ENCODE assay signal across 10 mouse cellular contexts in the genomic region with DNA sequence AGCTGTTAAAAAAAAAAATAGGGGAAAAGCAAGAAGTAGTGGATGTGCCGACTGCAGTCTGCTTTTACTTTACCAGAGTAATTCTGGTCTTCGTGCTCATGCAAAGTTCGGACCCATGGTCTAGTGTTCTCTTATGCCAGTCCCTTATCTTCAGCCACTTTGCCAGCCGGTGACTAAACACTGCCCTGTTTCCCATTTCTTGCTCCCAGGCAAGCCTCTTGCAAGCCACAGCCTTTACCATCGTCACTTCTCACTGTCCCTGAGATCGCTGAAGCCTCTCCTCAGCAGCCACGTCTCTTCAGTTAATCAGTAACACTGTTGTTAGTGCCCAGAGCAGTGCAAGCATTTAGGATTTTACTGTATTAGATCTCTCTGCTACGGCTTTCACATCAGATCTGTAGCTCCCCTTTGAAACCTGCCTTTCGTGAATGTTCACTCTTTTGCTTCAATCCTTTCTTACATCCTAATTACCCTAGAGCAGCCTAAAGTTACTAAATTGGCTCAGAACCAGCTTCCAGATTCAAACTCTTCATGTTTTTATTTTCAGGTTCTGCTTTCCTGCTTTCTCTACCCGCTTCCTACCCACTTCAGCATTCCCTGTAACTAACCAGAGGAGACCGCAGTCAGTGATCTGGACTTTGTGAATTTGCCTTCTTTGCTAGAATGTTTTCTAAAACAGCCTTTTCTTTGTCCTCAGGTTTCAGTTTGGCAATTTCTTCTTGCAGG.
DNase-seq lines count a peak whose midpoint lies in the region; ATAC-seq lines count a peak whose summit lies in the region.
"Had no signal": no experiment of that assay in that cellular context is flagged by ENCODE, and none has a peak within 500 bp of the region (broad histone marks: within the 10 kb centered on the region; RNA-seq: fewer than 3 reads in every experiment).

No protein-coding gene starts in this region.

- no peak overlapping the region for H3K4me2 ChIP-seq in neural tube, embryonic 13.5 days
- H3K4me2 ChIP-seq in kidney, embryonic 15.5 days, result peak overlapping the region; percentile 29
- H3K4me2 ChIP-seq in stomach, embryonic 16.5 days (ENCODE audit: low read depth, low read length), result peak overlapping the region; percentile 34; the same call in 1 of the 2 replicates
- H3K4me2 ChIP-seq: hindbrain, embryonic 12.5 days; limb, embryonic 15.5 days had no signal

- no peak overlapping the region for H3K4me3 ChIP-seq in neural tube, embryonic 13.5 days
- H3K4me3 ChIP-seq in kidney, embryonic 15.5 days (replicated peaks), result no peak overlapping the region
- no peak overlapping the region for H3K4me3 ChIP-seq in stomach, embryonic 16.5 days (replicated peaks; ENCODE audit: low read length)
- H3K4me3 ChIP-seq: hindbrain, embryonic 12.5 days; limb, embryonic 15.5 days had no signal

- H3K27me3 ChIP-seq in neural tube, embryonic 13.5 days, result no peaks in the 10 kb centered on the region
- H3K27me3 ChIP-seq in kidney, embryonic 15.5 days, result no peaks in the 10 kb centered on the region
- H3K27me3 ChIP-seq in stomach, embryonic 16.5 days (ENCODE audit: control insufficient read depth, insufficient read depth, low read length), result no peaks in the 10 kb centered on the region
- H3K27me3 ChIP-seq: hindbrain, embryonic 12.5 days; limb, embryonic 15.5 days had no signal

- H3K9me3 ChIP-seq in neural tube, embryonic 13.5 days, result no peaks in the 10 kb centered on the region
- H3K9me3 ChIP-seq in kidney, embryonic 15.5 days (replicated peaks), result no peaks in the 10 kb centered on the region
- no peaks in the 10 kb centered on the region for H3K9me3 ChIP-seq in stomach, embryonic 16.5 days (replicated peaks; ENCODE audit: control insufficient read depth, low read length)
- H3K9me3 ChIP-seq: hindbrain, embryonic 12.5 days; limb, embryonic 15.5 days had no signal

- no peaks in the 10 kb centered on the region for H3K36me3 ChIP-seq in neural tube, embryonic 13.5 days
- no peaks in the 10 kb centered on the region for H3K36me3 ChIP-seq in kidney, embryonic 15.5 days
- no peaks in the 10 kb centered on the region for H3K36me3 ChIP-seq in stomach, embryonic 16.5 days (ENCODE audit: control insufficient read depth, insufficient read depth, low read length)
- H3K36me3 ChIP-seq: hindbrain, embryonic 12.5 days; limb, embryonic 15.5 days had no signal

- WGBS in neural tube, embryonic 13.5 days, result 53% methylated on average over 11 of the region's 11 CpGs
- 64% methylated on average over 11 of the region's 11 CpGs for WGBS in kidney, embryonic 15.5 days
- 60% methylated on average over 11 of the region's 11 CpGs for WGBS in stomach, embryonic 16.5 days

- no peak overlapping the region for H3K27ac ChIP-seq in neural tube, embryonic 13.5 days (replicated peaks)
- no peak overlapping the region for H3K27ac ChIP-seq in kidney, embryonic 15.5 days
- H3K27ac ChIP-seq in stomach, embryonic 16.5 days (ENCODE audit: low read length), result no peak overlapping the region
- H3K27ac ChIP-seq: hindbrain, embryonic 12.5 days; limb, embryonic 15.5 days had no signal

- no peak for DNase-seq in frontal cortex, postnatal 10 days (ENCODE audit: low spot score in 2 of 2)
- no peak for DNase-seq in neural tube, embryonic 10.5 days (ENCODE audit: extremely low spot score, low spot score)
- no peak for DNase-seq in testis, postnatal 14 days (ENCODE audit: low spot score)
- no peak for DNase-seq in lung, postnatal 36 days

- ATAC-seq in frontal cortex, adult (ENCODE audit: low TSS enrichment), result peak; percentile 57
- ATAC-seq in neural tube, embryonic 13.5 days (ENCODE audit: low read depth), result no peak
- peak; percentile 90 for ATAC-seq in kidney, embryonic 15.5 days (replicated peaks; ENCODE audit: low FRiP score)
- no peak for ATAC-seq in stomach, embryonic 16.5 days (ENCODE audit: insufficient read depth, low FRiP score)

- H3K9ac ChIP-seq in neural tube, embryonic 13.5 days, result peak overlapping the region; percentile 13; the same call in 1 of the 2 replicates
- H3K9ac ChIP-seq in kidney, embryonic 15.5 days, result no peak overlapping the region
- no peak overlapping the region; the same call in 1 of the 2 replicates for H3K9ac ChIP-seq in stomach, embryonic 16.5 days (ENCODE audit: low read length)
- H3K9ac ChIP-seq: hindbrain, embryonic 12.5 days; limb, embryonic 15.5 days had no signal

- peaks cover 24% of the 10 kb centered on the region for H3K4me1 ChIP-seq in neural tube, embryonic 13.5 days (replicated peaks)
- no peaks in the 10 kb centered on the region for H3K4me1 ChIP-seq in kidney, embryonic 15.5 days
- H3K4me1 ChIP-seq in stomach, embryonic 16.5 days (ENCODE audit: control insufficient read depth, insufficient read depth, low read length), result 0 out of 2 replicates have a peak, but pooled peaks cover 6% of the 10 kb centered on the region
- H3K4me1 ChIP-seq: limb, embryonic 15.5 days had no signal

Comparison
In these comparisons a context has a peak if more than half of its experiments do, and no peak if none do; other contexts are left out.
1. ATAC-seq: peak in frontal cortex, adult (single experiment) and kidney, embryonic 15.5 days (single experiment); none in neural tube, embryonic 13.5 days (single experiment) and stomach, embryonic 16.5 days (single experiment).